Comparison of ENCODE assay signal across 8 mouse cellular contexts in the genomic region with DNA sequence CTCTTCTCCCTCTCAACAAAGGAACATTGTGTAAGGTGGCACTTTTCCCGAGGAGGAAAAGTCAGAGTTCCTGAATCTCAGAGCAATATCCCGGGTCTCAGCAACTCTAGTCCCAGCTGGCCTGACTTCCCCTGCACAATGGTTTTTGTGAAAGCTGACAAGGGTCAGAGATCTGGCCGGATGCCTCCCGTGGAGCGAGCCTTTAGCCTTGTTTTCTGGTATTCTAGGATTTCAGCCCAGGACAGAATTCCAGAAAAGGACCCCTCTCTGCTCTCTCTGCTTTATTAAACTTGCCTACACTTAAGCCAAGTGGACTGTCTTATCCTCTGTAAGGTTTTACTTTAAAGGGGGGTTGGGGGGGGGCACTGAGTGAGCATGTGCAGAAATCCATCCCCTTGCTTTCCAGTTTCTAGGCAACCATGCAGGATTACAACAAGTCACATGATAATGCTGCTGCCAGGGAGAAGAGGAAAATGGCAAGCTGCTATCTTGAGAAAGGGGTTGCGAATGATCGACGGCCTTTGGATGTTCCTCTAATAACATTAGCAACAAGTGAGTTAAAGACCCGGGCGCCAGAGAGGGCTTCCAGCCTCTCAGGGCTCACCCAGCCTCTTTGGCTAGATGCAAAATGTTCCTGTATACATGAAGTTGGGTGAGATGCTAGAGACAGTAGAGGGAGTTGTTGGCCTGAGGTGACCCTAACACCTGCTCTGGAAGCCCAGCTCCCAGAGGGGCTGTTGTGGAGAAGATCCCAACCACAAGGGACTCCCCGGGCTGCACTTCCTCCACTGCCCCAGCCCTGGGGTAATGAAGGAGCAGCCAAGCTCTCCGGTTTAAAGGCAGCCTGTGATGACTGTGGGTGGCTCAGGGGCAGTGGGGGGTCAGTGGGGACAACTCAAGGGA. TPM values are rescaled to one million over a fixed set of nuclear protein-coding genes. Genes with fewer than 3 reads are reported as not detected.
DNase-seq lines count a peak whose midpoint lies in the region; ATAC-seq and TF ChIP-seq lines count a peak whose summit lies in the region.

No protein-coding gene starts in this region.

- H3K4me2 ChIP-seq in forebrain, embryonic 16.5 days (ENCODE audit: low read length): peak overlapping the region; percentile 18
- no peak overlapping the region for H3K4me2 ChIP-seq in kidney, postnatal 0 days (ENCODE audit: low read length)
- H3K4me2 ChIP-seq in neural tube, embryonic 15.5 days: peak overlapping the region; percentile 45

- no peaks in the 10 kb centered on the region for H3K36me3 ChIP-seq in forebrain, embryonic 16.5 days (ENCODE audit: control insufficient read depth, insufficient read depth)
- H3K36me3 ChIP-seq in kidney, postnatal 0 days (ENCODE audit: insufficient read depth, low read length): no peaks in the 10 kb centered on the region
- no peaks in the 10 kb centered on the region for H3K36me3 ChIP-seq in neural tube, embryonic 15.5 days

- H3K27me3 ChIP-seq in forebrain, embryonic 16.5 days (replicated peaks; ENCODE audit: control insufficient read depth, insufficient read depth, low read length): no peaks in the 10 kb centered on the region
- H3K27me3 ChIP-seq in kidney, postnatal 0 days (ENCODE audit: insufficient read depth, low read length): no peaks in the 10 kb centered on the region
- no peaks in the 10 kb centered on the region for H3K27me3 ChIP-seq in neural tube, embryonic 15.5 days (replicated peaks)

- H3K4me1 ChIP-seq in forebrain, embryonic 16.5 days (replicated peaks; ENCODE audit: control insufficient read depth, insufficient read depth, low read length): peaks cover 24% of the 10 kb centered on the region
- peaks cover 2% of the 10 kb centered on the region; the same call in 1 of the 2 replicates for H3K4me1 ChIP-seq in kidney, postnatal 0 days (replicated peaks; ENCODE audit: insufficient read depth, low read length)
- peaks cover 32% of the 10 kb centered on the region for H3K4me1 ChIP-seq in neural tube, embryonic 15.5 days

- WGBS in forebrain, embryonic 16.5 days: 7% methylated on average over 12 of the region's 12 CpGs
- WGBS in kidney, postnatal 0 days: 14% methylated on average over 12 of the region's 12 CpGs
- 10% methylated on average over 12 of the region's 12 CpGs for WGBS in neural tube, embryonic 15.5 days

- H3K9me3 ChIP-seq in forebrain, embryonic 16.5 days (ENCODE audit: control insufficient read depth, low read length): no peaks in the 10 kb centered on the region
- no peaks in the 10 kb centered on the region for H3K9me3 ChIP-seq in kidney, postnatal 0 days (replicated peaks; ENCODE audit: low read length)
- H3K9me3 ChIP-seq in neural tube, embryonic 15.5 days (replicated peaks): no peaks in the 10 kb centered on the region

- TF ChIP-seq CTCF in kidney, postnatal 0 days (IDR thresholded peaks at IDR 0.05; ENCODE audit: low read depth): no peak

- DNase-seq in right cerebral cortex, adult 2 months (ENCODE audit: low spot score in 2 of 2): peak; percentile 50 to 60
- DNase-seq in right cerebral cortex, postnatal 4 days: no peak
- DNase-seq in kidney, postnatal 0 days (ENCODE audit: low spot score): peak; percentile 83
- DNase-seq in spleen, postnatal 4 days (ENCODE audit: low spot score in 2 of 2): no peak
- DNase-seq in adipocyte (ENCODE audit: low spot score): no peak
- no peak for DNase-seq in yolk sac, embryonic 10.5 days (ENCODE audit: low spot score)

- ATAC-seq in forebrain, embryonic 16.5 days: no peak
- ATAC-seq in kidney, postnatal 0 days (replicated peaks; ENCODE audit: low FRiP score, low read depth): no peak
- no peak for ATAC-seq in neural tube, embryonic 15.5 days (ENCODE audit: low FRiP score)

- H3K4me3 ChIP-seq in forebrain, embryonic 16.5 days (replicated peaks; ENCODE audit: low read length): no peak overlapping the region
- no peak overlapping the region for H3K4me3 ChIP-seq in kidney, postnatal 0 days (replicated peaks; ENCODE audit: low read depth, low read length)
- 0 out of 2 replicates have a peak overlapping the region, but pooled peaks have one; percentile 14 for H3K4me3 ChIP-seq in neural tube, embryonic 15.5 days (replicated peaks)

- 0 out of 2 replicates have a peak overlapping the region, but pooled peaks have one; percentile 5 for H3K9ac ChIP-seq in forebrain, embryonic 16.5 days (replicated peaks; ENCODE audit: low read depth, low read length)
- H3K9ac ChIP-seq in kidney, postnatal 0 days (ENCODE audit: low read depth, low read length): no peak overlapping the region
- peak overlapping the region; percentile 7; the same call in 1 of the 2 replicates for H3K9ac ChIP-seq in neural tube, embryonic 15.5 days (replicated peaks)

- H3K27ac ChIP-seq in forebrain, embryonic 16.5 days (ENCODE audit: low read length): peak overlapping the region; percentile 29; the same call in 1 of the 2 replicates
- peak overlapping the region; percentile 37 for H3K27ac ChIP-seq in kidney, postnatal 0 days
- H3K27ac ChIP-seq in neural tube, embryonic 15.5 days (replicated peaks): peak overlapping the region; percentile 68

RNA-seq across cellular contexts. Expression of gene Axin2, which starts 2.5 kb away (rescaled TPM):
- polyA plus RNA-seq in forebrain, embryonic 16.5 days (2015; fragmentation: Nextera tagmentation; extraction: Ambion mirVana): 5.9 and 8.4 TPM in 2 replicates
- polyA plus RNA-seq in kidney, postnatal 0 days (2015; fragmentation: Nextera tagmentation; extraction: Ambion mirVana): 5.3 and 5.8 TPM in 2 replicates
- 6.1 and 6.3 TPM in 2 replicates for polyA plus RNA-seq in neural tube, embryonic 15.5 days (2015; fragmentation: Nextera tagmentation; extraction: Ambion mirVana)

Comparison
In these comparisons a context has a peak if more than half of its experiments do, and no peak if none do; other contexts are left out.
1. DNase-seq: peak in right cerebral cortex, adult 2 months (2 of 2) and kidney, postnatal 0 days (single experiment); none in right cerebral cortex, postnatal 4 days (single experiment), spleen, postnatal 4 days (0 of 2), adipocyte (single experiment) and yolk sac, embryonic 10.5 days (single experiment).
2. Peak in every context shown above with its lines, with median percentiles within 50 percentile points of each other: H3K27ac ChIP-seq.